Mouse (Mus musculus) G1E-ER4 (cell line): ENCODE measurements around the gene Olfr1394. TPM values are rescaled to one million over a fixed set of nuclear protein-coding genes. Genes with fewer than 3 reads are reported as not detected.

ENCODE experiments used
- GATA1 ChIP-seq: IDR thresholded peaks from one replicate; pipeline ENCODE4 v1.8.0; 2012; ENCODE audit warnings: low read length, inconsistent platforms
- polyA plus RNA-seq: library from polyadenylated mRNA; stranded (reverse); fragments of >175 nt; gene quantifications from 2 replicates; pipeline ENCODE4 v1.2.3, GENCODE M21; 2012

Gene Olfr1394
- not detected in 2 replicates for polyA plus RNA-seq

DNA sequence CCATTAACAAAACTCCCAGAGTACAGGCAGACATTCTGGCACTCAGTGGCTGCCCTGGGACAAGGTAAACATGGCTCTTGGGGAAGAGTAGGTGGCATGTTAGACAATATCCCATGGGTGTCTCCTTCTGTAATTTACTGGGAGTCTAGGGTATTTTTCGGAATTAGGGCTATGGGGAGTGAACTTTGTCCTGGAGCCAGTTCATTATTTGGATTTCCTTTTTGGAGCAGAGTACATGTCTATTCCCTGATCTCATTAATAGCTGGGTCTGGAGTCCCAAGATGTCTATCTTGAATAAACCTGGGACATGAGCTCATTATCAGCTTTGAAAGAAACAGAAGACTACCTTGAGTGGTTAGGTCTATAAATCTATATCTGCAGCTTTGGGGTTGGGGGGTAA is at the start of gene Olfr1394:
TSS of gene Olfr1394 (plus strand) at position 301 of the 400 bp plus-strand sequence.
- TF ChIP-seq GATA1, result no peak

DNA sequence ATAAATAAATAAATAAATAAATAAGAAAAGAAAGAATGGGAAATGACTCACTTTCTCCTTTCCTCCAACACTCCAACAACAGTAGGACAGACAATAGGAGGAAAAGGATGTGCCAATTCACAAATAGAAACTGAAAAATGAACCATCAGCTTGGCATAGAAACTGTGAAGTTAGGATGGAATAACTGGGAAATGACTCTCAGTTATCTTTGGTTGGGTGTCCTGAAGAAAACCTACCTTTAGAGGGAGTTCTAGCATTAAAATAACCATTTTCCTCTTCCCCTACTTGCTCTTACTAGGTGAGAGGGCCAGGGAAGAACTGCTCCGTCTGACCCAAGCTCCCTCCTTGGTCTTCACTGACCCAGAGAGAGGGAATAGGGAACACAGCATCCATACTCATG is 48.4 kb upstream of the Olfr1394 start:
- TF ChIP-seq GATA1, result no peak

DNA sequence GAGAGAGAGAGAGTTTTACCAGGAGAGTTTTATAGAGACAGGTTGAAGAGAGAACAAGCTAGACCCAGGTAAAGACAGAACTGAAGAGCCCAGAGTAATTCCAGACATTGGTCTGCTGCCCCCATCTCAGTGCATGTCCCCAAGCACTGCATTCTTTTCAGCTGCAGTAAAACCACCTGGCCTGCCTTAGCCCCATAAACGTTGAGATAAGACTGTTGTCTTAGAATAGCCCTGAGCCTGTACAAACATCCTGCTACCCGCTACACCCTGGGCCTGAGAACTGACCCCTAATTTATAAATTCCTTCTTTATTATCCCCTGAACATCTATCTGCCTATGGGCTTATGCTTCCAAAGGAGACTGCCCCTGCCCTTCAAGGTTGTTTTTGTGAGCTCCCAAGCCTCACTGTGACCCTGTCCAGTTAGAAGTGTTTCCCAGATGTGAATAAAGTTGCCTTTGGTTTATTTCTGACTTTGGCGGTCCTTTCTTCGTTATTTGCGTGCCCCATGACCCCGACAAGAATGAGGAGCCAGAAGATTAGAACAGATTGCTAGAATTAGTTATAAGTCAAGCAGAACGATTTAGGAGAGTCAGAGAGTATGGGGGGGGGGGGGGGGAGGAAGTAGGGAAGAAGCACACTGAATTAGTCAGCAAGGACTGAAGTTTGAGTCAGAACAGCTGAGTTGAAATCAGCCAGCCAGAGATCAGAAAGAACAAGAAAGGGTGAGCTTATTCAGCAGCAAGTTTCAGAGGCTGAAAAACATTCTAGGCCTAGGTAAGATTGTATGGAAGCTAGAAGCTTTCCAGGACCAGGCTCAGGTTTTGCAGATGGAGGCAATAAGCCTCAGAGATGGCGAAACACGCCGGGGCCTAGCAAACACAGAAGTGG is 46.3 kb upstream of the Olfr1394 start:
- TF ChIP-seq GATA1, result no peak

DNA sequence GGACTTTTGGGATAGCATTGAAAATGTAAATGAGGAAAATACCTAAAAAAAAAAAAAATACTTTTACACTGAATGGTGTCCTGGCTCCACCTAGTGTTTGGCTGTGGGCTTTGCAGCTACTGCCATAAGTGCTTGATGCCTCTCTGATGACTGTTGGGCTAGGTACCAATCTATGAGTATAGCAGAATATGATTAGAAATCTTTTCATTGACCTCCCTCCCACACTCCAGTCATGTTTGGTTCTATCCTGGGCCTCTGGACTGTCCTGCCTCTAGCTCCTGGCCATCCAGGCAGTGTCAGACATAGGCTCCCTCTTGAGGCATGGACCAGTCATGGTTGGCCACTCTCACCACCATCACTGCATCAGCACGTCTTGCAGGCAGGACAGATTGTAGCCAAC is 45.3 kb upstream of the Olfr1394 start:
- no peak for TF ChIP-seq GATA1

DNA sequence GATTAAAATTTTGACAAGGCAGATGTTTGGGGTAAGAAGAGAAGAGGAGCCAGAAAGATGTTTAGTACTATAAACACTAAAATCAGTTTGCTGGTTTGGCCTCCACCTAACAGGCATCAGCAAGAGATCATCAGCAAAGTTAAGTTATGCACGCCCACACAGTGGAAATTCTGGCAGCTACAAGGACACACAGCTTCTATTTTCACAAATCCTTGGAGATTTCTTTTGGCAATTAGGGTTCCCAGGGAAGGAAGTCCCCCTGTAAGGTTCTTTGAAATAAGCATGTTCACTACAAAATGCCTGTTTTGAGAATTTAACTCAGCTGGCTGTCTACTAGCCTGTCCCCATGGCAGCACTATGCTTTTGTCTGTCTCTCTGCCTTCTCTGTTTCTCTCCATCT is 43.2 kb upstream of the Olfr1394 start:
- TF ChIP-seq GATA1, result no peak

DNA sequence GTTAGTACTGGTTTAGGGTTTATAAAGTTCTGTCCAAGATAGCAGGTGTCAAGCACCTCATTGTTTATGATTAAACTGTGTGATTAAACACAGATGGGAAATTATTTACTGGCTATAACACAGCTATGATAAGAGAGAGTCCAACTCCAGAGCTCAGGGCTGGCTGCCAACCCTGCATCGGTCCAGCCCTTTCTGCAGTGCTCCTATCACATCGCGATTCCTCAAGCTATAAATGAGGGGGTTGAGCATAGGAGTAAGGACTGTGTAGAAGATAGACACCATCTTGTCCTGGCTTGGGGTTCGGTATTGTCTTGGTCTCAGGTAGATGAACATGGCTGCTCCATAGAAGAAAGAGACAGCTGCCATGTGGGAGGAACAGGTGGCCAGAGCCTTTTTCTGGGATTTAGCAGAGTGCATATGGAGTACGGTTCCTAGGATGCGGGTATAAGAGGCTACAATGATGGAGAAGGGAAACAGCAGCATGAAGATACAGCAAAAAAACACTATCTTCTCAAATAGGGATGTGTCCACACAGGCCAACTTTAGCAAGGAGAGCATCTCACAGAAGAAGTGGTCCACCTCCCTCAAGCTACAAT is 41.5 kb upstream of the Olfr1394 start:
- no peak for TF ChIP-seq GATA1

DNA sequence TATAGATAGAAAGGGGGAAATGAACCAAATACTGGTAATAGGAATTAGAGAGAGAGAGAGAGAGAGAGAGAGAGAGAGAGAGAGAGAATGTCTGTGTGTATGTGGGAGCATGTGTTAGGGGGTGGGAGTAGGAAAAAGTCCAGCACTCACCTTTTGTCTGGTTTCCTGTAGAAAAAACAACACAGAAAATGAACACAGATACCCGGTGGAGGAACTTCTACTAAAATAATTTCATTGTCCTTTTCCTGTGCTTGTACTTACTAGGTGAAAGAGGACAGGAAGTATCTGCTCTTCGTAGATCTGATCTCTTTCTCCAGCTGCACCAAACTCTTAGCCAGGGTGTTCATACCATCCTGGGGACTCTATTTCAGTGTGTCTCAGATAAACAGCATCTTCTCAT is 40.0 kb upstream of the Olfr1394 start:
- no peak for TF ChIP-seq GATA1

DNA sequence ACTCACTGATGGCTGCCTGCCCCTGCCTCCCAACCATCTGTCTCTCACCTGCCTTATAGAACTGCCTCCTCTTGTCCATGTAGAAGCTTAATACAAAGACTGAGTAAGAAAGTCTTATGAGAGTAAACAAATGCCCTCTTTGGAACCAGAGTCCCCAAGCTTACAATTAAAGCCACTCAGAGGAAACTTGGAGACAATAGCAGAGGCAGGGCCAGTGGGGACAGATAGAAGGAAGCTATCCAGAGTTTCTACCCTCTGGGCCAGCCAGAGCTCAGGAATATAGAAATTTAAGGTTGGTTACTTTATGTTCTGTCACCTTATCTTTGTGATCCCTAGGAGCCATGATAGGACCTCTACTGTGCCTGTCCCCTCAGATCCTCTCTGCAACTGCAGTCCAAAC is 39.4 kb upstream of the Olfr1394 start, which contains the start of gene Olfr1396:
TSS of gene Olfr1396 (minus strand) at position 101 of the 400 bp plus-strand sequence.
- TF ChIP-seq GATA1, result no peak

DNA sequence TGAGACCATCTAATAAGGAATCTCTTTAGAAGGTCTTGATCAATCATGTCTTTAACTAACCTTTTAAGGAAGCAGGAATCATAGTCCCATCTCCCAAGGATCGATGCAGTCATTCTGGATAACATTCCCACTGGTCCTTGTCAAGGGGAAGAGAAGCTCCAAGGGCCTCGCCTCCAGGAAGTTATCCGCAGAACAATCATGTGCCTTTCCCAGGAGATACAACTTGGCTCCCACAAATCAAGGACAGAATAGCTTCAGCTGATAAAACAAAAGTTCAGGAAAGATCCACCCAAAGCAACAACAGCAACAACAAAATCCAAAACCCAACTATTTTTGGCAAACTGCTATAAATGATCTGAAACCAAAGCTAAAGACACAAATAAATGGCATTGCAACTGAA is 34.5 kb upstream of the Olfr1394 start:
- no peak for TF ChIP-seq GATA1

DNA sequence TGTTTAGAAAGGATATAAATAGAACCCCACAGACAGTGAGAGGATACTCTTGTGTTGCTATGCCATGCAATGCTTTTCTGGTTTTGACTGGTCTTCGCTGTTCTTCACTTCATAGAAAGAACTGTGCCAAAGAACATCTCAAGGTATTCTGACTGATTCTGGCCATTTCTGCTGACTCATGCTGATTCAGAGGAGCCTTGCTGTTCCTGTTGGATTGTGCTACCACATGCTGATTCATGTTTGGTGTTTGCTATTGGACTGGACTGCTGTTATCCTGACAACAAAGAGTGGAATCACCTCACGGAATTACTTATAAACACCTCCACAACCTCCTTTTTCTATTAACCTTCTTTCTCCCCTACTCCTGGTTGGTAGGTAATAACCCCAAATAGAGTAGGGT is 30.0 kb upstream of the Olfr1394 start:
- no peak for TF ChIP-seq GATA1

DNA sequence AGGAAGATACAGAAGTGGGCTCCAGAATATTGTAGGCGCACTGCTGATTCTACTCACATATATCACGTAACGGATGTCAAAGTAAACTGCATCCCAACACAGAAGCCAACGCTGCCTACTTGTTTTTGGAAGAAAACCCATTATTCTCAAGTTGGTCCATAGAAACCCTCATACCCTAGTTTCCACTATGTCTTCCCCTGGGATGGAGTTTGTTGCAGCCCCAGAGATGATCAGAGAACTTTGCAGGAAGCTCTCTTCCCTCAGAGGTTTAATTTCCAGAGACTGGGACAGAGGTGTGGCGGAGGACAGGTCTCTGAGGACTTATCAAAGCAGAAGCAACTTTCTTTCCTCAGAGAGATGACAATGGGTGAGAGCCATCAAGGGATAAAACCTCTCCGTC is 12.2 kb upstream of the Olfr1394 start, which contains the start of gene Olfr1395:
TSS of gene Olfr1395 (plus strand) at position 301 of the 400 bp plus-strand sequence.
- TF ChIP-seq GATA1, result no peak

DNA sequence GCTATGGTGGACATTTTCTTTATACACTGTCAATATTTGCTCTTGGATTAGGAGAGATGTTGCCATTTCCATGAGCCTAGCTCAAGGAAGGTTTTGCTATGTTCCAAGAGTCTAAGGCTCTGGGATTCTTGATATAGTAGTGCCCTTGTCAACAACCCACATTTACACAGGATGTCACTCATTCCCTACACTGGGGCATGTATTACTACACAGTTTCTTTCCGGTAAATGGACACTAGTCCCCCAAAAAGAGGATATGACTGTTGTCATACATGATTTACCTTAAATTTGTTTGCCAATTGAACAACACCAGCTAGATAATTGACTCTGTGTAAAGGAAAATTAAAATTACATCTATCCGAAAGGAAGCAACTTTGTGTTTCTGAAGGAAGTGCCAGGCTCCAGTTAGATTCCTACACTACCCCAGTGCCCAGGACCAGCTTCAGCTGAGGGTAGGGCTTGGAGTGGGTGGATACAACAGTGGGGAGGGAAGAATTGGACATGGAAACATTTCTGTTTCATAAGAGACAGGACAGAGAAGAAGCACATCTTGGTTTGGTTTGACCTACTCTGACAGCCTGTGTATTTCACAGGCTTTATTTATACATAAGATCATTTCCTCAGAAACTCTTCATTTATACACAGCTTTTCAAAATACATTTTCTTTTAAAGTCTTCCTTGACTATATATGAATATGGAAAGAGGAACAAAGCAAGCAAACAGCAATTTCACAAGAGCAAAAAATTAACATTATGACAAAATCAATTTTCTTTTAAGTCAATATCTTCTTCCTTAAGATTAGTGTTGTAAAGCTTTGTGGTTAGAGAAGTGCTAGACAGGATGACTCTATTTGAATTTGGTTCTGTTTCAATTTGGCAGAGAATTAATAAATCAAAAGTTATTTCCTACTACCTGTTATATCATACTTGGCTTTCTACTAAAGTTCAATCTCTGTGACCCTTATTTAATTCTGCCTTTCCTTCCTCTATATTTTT is 2.9 kb downstream of the Olfr1394 start:
- TF ChIP-seq GATA1, result no peak

DNA sequence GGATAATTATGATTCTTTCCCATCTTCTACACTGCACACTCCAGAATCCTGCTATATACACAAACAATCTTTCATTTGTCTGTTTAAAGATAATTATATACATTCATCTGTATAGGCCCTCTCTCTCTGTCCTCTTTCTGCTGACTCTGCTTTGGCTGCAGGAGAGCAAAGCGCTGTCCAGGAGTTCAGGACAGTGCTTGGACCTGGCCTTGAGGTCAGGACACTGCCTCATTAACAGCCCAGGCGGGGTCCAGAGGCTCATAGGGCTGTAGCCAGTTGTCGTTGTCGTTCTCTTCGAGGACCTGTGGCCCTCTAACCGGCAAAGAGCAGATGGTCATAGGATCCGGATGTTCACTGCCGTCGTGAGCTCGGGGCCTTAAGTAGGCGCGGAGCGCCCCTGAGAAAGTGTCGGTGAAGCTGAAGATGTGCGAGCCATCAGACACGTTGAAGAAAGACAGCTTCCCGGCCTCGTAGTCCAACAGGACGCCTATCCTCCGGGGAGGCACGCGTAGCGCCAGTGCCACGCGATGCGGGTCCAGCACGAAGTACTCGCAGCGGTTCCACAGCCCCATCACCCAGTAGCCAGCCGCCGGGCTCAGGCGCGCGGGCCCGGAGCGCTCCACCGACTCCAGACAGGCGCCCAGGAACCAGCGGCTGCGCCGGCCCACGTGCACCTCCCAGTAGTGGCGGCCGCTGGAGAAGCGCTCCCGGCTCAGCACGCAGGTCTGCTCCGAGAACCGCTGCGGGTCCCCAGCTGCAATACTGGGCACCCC is 14.8 kb downstream of the Olfr1394 start:
- TF ChIP-seq GATA1, result no peak

DNA sequence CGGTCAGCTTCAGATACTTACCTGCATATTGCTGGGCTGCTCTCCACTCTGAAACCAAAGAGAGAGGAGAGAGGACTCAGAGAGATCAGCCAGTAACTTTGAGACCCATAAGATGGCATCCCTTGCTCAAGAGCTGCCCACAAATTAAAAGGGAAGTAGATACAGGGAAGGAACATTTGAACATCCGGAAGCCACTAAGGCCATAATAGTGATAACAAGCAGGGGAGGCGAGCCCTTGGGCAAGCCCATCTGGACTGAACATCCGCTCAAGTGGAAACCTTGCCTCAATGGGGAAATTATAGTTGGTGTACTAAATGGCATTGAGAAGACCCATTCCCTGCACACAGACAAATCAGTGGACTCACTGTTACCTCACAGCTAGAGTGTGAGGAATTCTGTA is 16.4 kb downstream of the Olfr1394 start:
- TF ChIP-seq GATA1, result no peak

DNA sequence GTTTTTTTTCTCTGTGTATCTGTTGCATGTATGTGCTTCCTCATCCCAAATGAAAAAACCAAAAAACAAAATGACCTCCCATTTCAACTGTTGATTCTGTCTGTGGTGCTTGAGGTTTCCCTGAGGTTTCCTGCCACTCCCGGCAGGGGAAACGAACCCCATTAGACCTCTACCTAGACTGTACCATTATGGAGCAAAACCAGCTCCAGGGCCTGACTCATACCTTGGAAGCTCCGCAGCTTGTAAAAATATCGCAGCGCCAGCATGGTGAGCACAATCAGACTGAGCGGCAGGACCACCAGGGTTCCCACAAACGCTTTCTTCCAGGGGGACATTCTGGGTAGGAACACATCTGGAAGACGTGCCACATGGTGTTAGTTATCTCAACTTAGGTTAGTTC is 21.2 kb downstream of the Olfr1394 start:
- no peak for TF ChIP-seq GATA1
